Mouse (Mus musculus): ENCODE measurements around the gene Bcar3.

- no peak for TF ChIP-seq POLR2A (IDR thresholded peaks at IDR 0.05; ENCODE audit: borderline replicate concordance, insufficient read depth, low read length)
- TF ChIP-seq CTCF (IDR thresholded peaks at IDR 0.05; ENCODE audit: borderline replicate concordance, insufficient read depth, low read depth, low read length), result no peak
Measured at GRCm38 (mm10) chr3:122511721-122512619, 218.0 kb downstream of the Bcar3 start.

All from cerebellum, adult 2 months (tissue).